Mouse (Mus musculus) adrenal gland, postnatal 36 days (tissue): ENCODE measurements at regions not wholly inside any gene's neighbourhood (a gene's known extent, or its start where the extent isn't known, plus 50 kb on each side); places are given as distances from the start of the nearest gene placed in this dataset.

Source experiments
- DNase-seq, 2 experiments: peaks; one replicate each; pipeline ENCODE4 v3.0.0; 2021; ENCODE audit warnings: mixed read lengths in 1 of 2

DNA sequence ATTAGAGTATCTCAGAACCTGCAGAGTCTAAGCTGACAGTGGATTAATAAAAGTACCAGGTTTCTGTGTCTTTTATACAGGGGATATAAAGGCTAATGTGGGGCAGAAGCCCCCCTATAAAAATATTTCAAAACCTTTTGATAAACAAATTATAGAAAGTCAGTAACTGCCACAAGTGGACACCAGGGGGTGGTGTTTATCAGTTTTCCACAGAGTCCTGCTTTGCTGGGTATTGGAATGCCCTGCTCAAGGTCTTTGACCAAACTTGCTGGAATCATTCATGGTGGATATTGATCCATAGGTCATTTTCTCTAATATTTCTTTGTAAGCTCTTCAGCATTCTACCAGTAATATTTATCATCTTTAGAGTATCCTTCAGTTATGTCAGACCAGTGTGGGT is 51.4 kb downstream of the Scgb1b24 start:
- peak in 1 of 2 experiments; percentile 5 for DNase-seq
